In the genomic region with DNA sequence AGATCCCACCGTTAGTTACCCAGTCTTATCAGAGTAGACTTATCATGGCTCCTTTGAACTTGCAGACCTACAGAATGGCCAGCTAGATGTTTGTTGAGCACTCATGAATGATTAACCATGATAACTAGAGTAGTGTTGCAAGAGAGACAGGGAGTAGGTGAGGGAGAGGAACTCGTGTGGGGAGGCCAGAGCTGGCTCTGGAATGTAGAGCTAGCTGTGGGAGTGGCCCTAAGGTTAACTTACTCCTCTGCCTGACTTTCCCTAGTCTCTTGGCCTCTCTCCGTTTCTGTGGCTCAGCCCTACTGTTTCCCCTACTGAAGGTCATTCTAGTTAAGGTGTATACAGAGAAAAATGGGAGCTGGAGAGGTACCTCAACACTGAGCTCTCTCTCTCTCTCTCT, we compare ENCODE assay signal across 14 mouse cellular contexts. TPM values are rescaled to one million over a fixed set of nuclear protein-coding genes. Genes with fewer than 3 reads are reported as not detected.
A peak's percentile ranks its signal among the peaks of the same experiment; 100 is the strongest.
DNase-seq lines count a peak whose midpoint lies in the region; ATAC-seq and TF ChIP-seq lines count a peak whose summit lies in the region.
"Had no signal": no experiment of that assay in that cellular context is flagged by ENCODE, and none has a peak within 500 bp of the region (broad histone marks: within the 10 kb centered on the region; RNA-seq: fewer than 3 reads in every experiment).

No protein-coding gene starts in this region.

- peak; percentile 95 for ATAC-seq in kidney, embryonic 16.5 days (ENCODE audit: low FRiP score, low TSS enrichment)
- ATAC-seq in liver, embryonic 14.5 days (ENCODE audit: insufficient read depth): peak; percentile 76
- peak; percentile 95 for ATAC-seq in stomach, embryonic 16.5 days (ENCODE audit: insufficient read depth, low FRiP score)

- DNase-seq in kidney, adult 11 months: peak; percentile 84
- peak in 1 of 3 experiments; percentile 17 for DNase-seq in liver, embryonic 14.5 days (ENCODE audit: low read depth in 3 of 3, low spot score in 3 of 3)
- DNase-seq in c-Kit-positive CD71-positive TER-119-positive erythroid progenitor cells, embryonic 14.5 days (ENCODE audit: low spot score): no peak
- no peak for DNase-seq in left cerebral cortex, adult 18-20 months (ENCODE audit: low spot score in 2 of 2)
- no peak for DNase-seq in right cerebral cortex, postnatal 25 days
- DNase-seq: cerebellum, adult 8-10 months; layer of hippocampus, adult 9-11 months; retina, postnatal 1 day; thymus, postnatal 4 days had no signal

- H3K27ac ChIP-seq in kidney, embryonic 16.5 days (ENCODE audit: low read length): 0 out of 2 replicates have a peak overlapping the region, but pooled peaks have one; percentile 36
- H3K27ac ChIP-seq in liver, embryonic 14.5 days: no peak overlapping the region
- H3K27ac ChIP-seq in stomach, embryonic 16.5 days (ENCODE audit: low read length): no peak overlapping the region
- H3K27ac ChIP-seq: forebrain, embryonic 12.5 days; heart, embryonic 13.5 days; hindbrain, embryonic 12.5 days had no signal

- H3K4me2 ChIP-seq in kidney, embryonic 16.5 days (replicated peaks; ENCODE audit: low read depth, low read length): no peak overlapping the region
- no peak overlapping the region for H3K4me2 ChIP-seq in liver, embryonic 14.5 days (ENCODE audit: low read depth)
- no peak overlapping the region for H3K4me2 ChIP-seq in stomach, embryonic 16.5 days (ENCODE audit: low read depth, low read length)
- H3K4me2 ChIP-seq: forebrain, embryonic 12.5 days; heart, embryonic 13.5 days; hindbrain, embryonic 12.5 days had no signal

- H3K9ac ChIP-seq in kidney, embryonic 16.5 days (replicated peaks; ENCODE audit: low read length): no peak overlapping the region
- H3K9ac ChIP-seq in liver, embryonic 14.5 days (replicated peaks): no peak overlapping the region
- H3K9ac ChIP-seq in stomach, embryonic 16.5 days (ENCODE audit: low read length): no peak overlapping the region
- H3K9ac ChIP-seq: forebrain, embryonic 12.5 days; heart, embryonic 13.5 days; hindbrain, embryonic 12.5 days had no signal

- WGBS in kidney, embryonic 16.5 days: 27% methylated on average over 3 of the region's 3 CpGs
- WGBS in liver, embryonic 14.5 days (ENCODE audit: insufficient replicate concordance): 23% methylated on average over 3 of the region's 3 CpGs
- 20% methylated on average over 3 of the region's 3 CpGs for WGBS in stomach, embryonic 16.5 days

- no peak overlapping the region for H3K4me3 ChIP-seq in kidney, embryonic 16.5 days (ENCODE audit: low read length)
- H3K4me3 ChIP-seq in liver, embryonic 14.5 days (ENCODE audit: insufficient read depth in 1 of 2, low read depth in 2 of 2, low read length in 2 of 2): no peak overlapping the region
- H3K4me3 ChIP-seq in stomach, embryonic 16.5 days (replicated peaks; ENCODE audit: low read length): no peak overlapping the region
- H3K4me3 ChIP-seq: forebrain, embryonic 12.5 days; heart, embryonic 13.5 days; hindbrain, embryonic 12.5 days had no signal

- no peaks in the 10 kb centered on the region for H3K9me3 ChIP-seq in kidney, embryonic 16.5 days (ENCODE audit: low read length)
- no peaks in the 10 kb centered on the region for H3K9me3 ChIP-seq in liver, embryonic 14.5 days (ENCODE audit: control insufficient read depth, low read length)
- no peaks in the 10 kb centered on the region for H3K9me3 ChIP-seq in stomach, embryonic 16.5 days (replicated peaks; ENCODE audit: control insufficient read depth, low read length)
- H3K9me3 ChIP-seq: forebrain, embryonic 12.5 days; heart, embryonic 13.5 days; hindbrain, embryonic 12.5 days had no signal

- TF ChIP-seq EP300 in liver, embryonic 14.5 days (IDR thresholded peaks at IDR 0.05; ENCODE audit: low read depth): no peak

- no peak for TF ChIP-seq CTCF in liver, embryonic 14.5 days (IDR thresholded peaks at IDR 0.05; ENCODE audit: low read depth)

- H3K27me3 ChIP-seq in kidney, embryonic 16.5 days (ENCODE audit: insufficient read depth, low read length): no peaks in the 10 kb centered on the region
- H3K27me3 ChIP-seq in liver, embryonic 14.5 days (ENCODE audit: control insufficient read depth, insufficient read depth, low read length): no peaks in the 10 kb centered on the region
- H3K27me3 ChIP-seq in stomach, embryonic 16.5 days (ENCODE audit: control insufficient read depth, insufficient read depth, low read length): no peaks in the 10 kb centered on the region
- H3K27me3 ChIP-seq: forebrain, embryonic 12.5 days; hindbrain, embryonic 12.5 days had no signal

- peaks cover 2% of the 10 kb centered on the region; the same call in 1 of the 2 replicates for H3K4me1 ChIP-seq in kidney, embryonic 16.5 days (ENCODE audit: insufficient read depth, low read length)
- H3K4me1 ChIP-seq in liver, embryonic 14.5 days (replicated peaks; ENCODE audit: control insufficient read depth in 2 of 2, insufficient read depth in 2 of 2, low read length in 1 of 2): peaks cover 0 to 9% of the 10 kb centered on the region in 2 experiments; a peak in 2 of 4 replicates
- H3K4me1 ChIP-seq in stomach, embryonic 16.5 days (ENCODE audit: control insufficient read depth, insufficient read depth, low read length): no peaks in the 10 kb centered on the region
- H3K4me1 ChIP-seq: hindbrain, embryonic 12.5 days had no signal

- no peaks in the 10 kb centered on the region for H3K36me3 ChIP-seq in kidney, embryonic 16.5 days (ENCODE audit: insufficient read depth, low read length)
- no peaks in the 10 kb centered on the region for H3K36me3 ChIP-seq in liver, embryonic 14.5 days (replicated peaks; ENCODE audit: control insufficient read depth, insufficient read depth, low read depth)
- no peaks in the 10 kb centered on the region for H3K36me3 ChIP-seq in stomach, embryonic 16.5 days (ENCODE audit: control insufficient read depth, insufficient read depth, low read length)
- H3K36me3 ChIP-seq: forebrain, embryonic 12.5 days; heart, embryonic 13.5 days; hindbrain, embryonic 12.5 days had no signal

RNA-seq across cellular contexts. Expression of a gene that starts 28.5 kb away (rescaled TPM):
- polyA plus RNA-seq in kidney, embryonic 16.5 days (2015; fragmentation: Nextera tagmentation; extraction: Ambion mirVana): 1.3 and 1.5 TPM in 2 replicates
- polyA plus RNA-seq in liver, embryonic 14.5 days (2012; rRNA removed): 0.90 and 0.92 TPM in 2 replicates
- 0.38 and 0.58 TPM in 2 replicates for polyA plus RNA-seq in liver, embryonic 14.5 days (2014; fragmentation: Nextera tagmentation; extraction: Ambion mirVana)
- 10.6 and 12.3 TPM in 2 replicates for polyA plus RNA-seq in stomach, embryonic 16.5 days (2015; fragmentation: Nextera tagmentation; extraction: Ambion mirVana)
- total RNA-seq in left cerebral cortex, adult 18-20 months (2021): 1 to 10 TPM in 1 of 2 experiments, under 1 TPM in 1; 0.95 to 1.0 TPM
